Mouse (Mus musculus): Measurements from ENCODE around the gene 1700008O03Rik. TPM values are rescaled to one million over a fixed set of nuclear protein-coding genes. Genes with fewer than 3 reads are reported as not detected.

Gene 1700008O03Rik
- not detected for polyA plus RNA-seq (2017; shearing (Covaris generic))

DNA sequence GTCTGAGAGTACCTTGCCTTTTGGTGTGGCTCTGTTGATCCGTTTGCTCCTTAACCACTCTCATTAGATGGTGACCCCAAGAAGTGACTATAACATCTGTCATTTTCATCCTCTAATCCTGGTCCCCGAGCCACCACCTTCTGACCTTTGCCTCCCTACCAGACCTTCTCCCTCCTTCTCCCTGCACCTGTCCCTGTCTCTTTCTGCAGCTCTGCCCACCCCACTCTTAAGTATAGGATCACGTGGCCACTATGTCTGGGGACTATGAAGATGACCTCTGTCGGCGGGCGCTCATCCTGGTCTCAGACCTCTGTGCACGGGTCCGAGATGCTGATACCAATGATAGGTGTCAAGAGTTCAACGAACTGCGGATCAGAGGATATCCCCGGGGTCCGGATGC lies at the start of gene 1700008O03Rik:
Gene 1700008O03Rik, minus strand, starts transcription at position 101 of the 400 bp plus-strand sequence.
- no peak for ATAC-seq

DNA sequence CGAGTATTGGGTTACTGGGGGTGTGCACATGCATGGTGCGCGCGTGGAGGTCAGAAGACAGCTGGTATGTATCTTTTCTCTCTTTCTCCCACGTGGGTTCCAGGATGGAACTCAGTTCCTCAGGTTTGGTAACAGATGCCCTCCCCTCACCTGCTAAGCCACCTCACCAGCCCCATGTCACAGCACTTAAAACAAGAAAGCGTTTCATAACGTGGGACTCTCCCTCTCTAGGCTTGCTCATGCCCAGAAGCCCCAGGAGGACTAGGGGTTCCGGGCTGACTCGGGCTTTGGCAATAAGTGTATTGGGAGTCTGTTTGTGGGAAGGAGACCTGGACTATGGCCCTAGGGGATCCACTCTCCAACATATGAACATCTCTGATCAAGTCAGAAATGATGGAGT lies 48.5 kb upstream of the 1700008O03Rik start:
- ATAC-seq = no peak

DNA sequence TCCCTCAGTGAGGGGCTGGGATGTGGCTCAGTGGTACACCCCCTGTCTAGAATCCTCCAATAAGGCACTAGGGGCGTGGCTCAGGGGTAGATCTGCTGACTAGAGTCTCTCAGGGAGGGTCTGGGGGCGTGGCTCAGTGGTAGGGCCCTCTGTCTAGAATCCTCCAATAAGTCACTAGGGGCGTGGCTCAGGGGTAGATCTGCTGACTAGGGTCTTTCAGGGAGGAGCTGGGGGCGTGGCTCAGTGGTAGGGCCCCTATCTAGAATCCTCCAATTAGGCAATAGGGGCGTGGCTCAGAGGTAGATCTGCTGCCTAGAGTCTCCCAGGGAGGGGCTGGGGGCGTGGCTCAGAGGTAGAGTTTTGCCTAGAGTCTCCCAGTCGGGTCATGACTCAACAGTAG lies 47.8 kb upstream of the 1700008O03Rik start:
- no peak for ATAC-seq

GRCm38 (mm10) chr7:44432550-44432949 lies 46.9 kb upstream of the 1700008O03Rik start:
- ATAC-seq = no peak

- no peak for ATAC-seq
Measured at GRCm38 (mm10) chr7:44429534-44430488, 44.2 kb upstream of the 1700008O03Rik start.

GRCm38 (mm10) chr7:44428968-44429521 lies 43.4 kb upstream of the 1700008O03Rik start, which contains the start of gene Lrrc4b:
Gene Lrrc4b, plus strand, starts transcription at chr7:44429018.
- ATAC-seq = no peak

DNA sequence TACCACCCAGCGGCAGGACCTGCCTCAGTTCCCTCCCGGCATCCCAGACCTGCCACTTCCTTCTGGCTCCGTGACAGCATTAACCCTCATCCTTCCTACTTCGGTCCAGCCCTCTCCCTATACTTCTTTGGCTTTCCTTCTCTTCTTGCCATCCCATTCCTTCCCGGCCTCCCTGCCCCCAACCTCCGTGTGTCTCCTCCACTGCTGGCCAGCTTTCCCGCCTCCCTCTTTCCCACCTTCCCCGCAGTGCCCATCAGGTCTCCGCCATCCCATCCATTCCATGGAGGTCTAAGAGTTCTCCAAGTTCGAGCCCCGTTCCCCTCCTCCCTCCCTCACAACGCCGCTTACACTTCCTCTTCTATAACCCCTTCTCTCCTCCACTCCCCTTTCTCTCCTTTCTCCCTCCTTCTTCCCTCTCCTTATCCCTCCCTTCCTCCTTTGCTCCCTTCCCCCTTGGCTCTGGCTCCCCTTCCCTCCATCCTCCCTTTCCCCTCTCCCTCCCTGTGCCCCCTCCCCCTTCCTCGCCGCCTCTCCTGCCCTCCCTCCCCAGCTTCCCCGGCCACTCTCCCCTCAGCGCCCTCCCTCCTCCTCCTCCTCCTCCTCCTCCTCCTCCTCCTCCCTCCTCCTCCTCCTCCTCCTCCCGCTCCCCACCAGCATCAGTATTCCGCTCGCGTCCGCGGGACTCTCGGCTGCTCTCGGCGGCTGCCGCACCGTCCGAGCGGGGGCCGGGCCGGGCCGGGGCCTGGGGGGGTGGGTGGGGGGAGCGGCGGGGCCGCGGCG lies 42.7 kb upstream of the 1700008O03Rik start:
- ATAC-seq = no peak

- no peak for ATAC-seq
Measured at GRCm38 (mm10) chr7:44427666-44428065, 42.0 kb upstream of the 1700008O03Rik start.

DNA sequence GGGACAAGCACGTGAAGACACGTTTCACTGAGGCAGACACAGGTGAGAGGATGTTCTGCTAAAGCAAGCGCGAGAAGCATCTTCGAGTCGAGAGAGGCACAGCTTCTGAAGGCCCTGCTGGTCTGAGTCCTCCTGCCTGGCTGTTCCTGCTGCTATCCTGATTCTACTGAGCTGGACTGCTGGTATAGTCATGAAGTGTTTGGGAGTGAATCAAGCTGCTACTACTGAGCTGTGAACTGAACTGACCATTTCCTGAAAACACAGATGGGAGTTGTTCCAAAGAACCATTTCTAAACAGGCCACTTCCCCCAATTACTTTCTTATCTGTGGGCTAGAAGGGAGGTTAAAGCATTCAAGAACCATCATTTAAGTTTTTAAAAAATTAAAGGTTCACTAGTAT lies 27.7 kb upstream of the 1700008O03Rik start:
- no peak for ATAC-seq

DNA sequence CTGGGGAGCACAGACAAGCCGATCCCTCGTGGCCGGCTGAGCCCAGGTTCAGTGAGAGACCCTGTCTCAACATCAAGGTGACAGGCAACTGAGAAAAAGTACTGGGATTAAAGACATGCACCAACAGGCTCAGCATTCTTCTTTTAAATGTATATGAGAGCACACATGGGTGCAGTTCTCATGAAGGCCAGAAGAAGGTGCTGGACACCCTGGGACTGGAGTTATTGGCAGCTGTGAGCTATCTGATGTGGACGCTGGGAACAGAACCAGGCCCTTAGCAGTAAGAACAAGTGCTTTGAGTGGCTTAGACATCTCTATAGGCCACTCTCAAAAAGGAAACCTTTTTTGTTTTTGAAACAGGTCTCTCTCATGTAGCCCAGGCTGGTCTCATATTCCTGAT lies 25.5 kb upstream of the 1700008O03Rik start:
- no peak for ATAC-seq

GRCm38 (mm10) chr7:44406015-44406355 lies 20.4 kb upstream of the 1700008O03Rik start:
- ATAC-seq = no peak

DNA sequence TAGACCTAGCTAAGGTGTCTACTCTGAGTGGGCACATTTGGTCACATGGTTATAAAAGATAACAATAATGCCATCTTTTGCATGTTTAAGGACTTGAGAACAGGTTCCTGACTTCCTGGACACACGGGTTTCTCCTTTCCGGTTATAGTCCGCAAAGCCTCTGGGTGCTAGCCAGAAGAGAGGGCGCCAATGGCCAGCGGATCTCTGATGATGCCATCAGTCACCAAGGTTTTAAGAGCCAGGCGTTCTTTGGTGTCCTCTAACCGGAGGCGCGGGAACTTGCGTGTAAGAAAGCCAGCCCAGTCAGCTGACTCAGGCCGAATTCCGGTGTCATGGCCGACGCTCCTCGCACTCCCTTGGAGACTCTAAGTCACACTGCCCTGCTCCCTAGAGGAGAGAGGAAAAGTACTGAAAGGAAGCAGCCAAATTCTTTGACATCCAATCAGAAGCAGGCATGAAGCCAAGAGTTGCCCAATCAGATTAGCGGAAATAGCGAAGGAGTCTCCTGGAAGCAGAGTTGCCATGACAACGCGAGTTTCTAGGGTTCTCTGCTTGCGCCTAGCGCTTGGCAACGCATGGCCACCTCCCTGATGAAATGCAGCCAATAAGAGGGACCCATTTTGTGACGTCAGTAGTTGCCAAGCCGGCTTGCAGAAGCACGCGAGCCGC lies 19.9 kb upstream of the 1700008O03Rik start:
- peak; percentile 93 for ATAC-seq

DNA sequence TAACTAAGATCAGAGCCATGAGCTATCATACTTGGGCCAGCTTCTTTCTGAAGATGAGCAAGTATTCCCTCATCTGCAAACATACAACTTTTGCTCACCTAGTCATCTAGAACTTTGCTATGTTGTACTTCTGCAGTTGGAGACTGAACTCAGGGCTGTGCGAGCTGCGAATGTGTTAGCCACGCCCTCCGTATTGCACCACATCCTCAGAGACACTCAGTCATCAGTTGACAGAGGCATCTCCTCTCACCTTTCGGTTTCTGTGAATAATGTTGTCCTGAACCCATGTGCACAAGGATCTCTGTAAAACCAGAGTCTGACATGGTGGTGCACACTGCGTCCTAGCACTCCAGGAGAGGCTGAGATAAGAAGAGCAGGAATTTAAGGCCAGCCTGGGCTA lies 16.1 kb upstream of the 1700008O03Rik start:
- ATAC-seq = peak; percentile 55

DNA sequence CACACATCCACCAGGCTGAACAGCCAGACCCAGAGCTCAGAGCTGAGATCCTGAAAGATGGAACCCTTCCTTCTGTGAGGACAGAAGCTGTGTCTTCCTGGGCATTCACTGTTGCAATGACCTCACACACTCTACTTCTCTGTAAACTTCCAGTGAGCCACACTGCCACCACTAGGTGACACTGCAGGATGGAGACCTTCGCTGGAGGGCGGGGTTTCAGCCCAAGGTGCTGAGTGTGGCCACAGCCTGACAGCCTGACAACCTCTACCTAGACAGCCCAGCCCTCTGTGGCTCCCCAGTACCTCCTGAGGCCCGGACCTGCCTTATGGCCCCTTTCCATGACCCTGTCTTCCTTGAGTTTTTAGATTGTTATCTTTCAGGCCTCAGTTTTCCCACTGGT lies 12.9 kb upstream of the 1700008O03Rik start:
- peak; percentile 83 for ATAC-seq

- no peak for ATAC-seq
Measured at GRCm38 (mm10) chr7:44393284-44393683, 7.7 kb upstream of the 1700008O03Rik start.

DNA sequence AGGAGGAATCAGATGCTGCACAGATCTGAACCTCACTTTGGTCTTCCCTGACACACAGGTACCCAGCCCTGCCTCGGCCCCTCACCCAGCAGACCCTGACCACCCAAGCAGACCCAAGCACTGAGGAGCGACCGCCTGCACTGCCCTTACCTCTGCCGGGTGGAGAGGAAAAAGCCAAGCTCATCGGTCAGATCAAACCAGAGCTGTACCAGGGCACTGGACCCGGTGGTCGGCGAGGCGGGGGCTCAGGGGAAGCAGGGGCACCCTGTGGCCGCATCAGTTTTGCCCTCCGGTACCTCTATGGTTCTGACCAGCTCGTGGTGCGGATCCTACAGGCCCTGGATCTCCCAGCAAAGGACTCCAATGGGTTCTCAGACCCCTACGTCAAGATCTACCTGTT lies 6.7 kb upstream of the 1700008O03Rik start:
- no peak for ATAC-seq

DNA sequence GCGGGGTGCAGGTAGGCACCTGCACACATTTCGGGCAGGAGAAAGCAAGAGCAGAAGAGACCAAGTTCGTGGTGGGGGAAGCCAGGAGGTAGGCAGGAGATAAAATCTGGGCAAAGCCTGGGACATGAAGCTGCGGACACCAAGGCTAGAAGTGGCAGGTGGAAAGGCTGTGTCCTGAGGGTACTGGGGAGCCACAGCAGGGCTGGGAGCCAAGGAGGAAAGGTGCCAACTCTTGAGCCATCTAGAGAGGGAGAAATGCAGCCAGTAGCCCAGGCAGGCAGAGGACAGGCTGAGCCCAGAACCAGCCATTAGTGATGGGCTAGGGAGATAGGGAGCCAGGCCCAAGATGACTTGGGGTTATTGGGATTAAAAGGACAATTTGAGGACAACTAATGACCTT lies 6.2 kb upstream of the 1700008O03Rik start:
- ATAC-seq = no peak

DNA sequence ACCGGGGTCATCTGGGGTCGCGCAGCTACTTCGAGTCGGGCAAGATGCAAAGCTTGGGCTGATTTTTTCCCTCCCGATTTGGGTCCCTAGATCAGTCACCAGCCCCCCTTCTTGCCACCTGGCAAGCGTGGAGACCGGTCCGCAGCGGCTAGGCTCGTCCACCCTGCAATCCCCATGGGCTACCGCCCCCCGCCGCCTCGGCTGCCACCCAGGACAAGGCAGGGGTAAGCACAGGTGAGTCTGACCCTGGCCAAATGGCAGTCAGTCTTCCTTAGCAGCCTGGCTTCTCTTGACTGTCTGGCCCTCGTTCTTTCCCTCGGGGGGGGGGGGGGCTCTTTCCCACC lies 932 bp downstream of the 1700008O03Rik start:
- no peak for ATAC-seq

DNA sequence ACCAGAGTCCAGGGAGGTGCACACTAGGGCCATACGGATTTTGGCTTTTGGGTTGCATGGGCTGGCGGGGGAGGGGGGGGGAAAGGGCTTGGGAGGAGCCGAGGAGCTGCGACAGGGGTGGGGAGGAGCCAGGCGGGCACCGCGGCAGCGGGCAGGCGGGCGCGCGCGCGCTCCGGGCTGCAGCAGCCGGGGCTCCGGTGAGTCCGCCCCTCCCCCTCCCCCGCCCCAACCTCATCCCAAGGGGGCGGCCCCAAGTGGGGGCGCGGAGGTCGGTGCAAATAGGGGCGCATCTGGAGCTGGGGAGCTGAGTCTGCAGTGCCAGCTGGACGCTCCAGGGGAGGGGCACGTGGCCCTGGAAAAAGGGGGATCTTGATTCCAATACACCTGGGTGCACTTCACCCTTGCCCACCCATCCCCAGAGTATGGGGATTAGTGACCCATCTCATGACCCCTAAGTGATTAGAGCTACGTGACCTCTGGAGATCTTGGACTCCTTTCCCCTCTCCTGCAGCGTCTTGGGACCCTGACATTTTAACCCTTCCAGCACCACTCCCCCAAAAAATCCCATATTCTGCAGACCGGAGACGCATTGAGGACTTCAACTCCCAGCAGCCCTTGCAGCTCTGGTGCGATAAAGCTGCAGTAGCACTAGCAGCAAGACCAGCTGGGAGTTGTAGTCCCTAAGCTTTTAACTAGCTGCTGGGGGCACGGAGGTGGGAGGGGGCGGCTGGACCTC lies 1.5 kb downstream of the 1700008O03Rik start, which contains the start of gene Syt3:
Gene Syt3, plus strand, starts transcription at position 123 of the 736 bp plus-strand sequence.
- peak; percentile 90 for ATAC-seq

DNA sequence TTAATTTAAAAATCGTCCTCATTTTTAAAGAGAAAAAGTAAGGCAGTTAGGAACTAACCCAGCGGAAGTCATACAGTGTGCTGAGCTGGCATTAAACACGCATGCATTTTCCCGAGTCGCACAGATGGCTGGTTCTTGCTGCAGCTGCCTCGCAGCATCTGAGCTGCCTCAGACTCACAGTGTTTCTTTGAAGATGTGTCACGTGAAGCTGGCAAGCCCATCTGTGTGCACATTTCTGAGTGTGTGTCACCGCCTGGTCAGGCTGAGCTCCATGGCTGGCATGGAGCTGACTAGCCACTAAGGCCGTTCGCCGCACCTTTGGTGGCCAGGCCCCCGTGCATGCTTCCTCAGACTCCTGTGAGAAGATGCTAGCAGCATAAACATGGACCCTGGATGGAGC lies 3.1 kb downstream of the 1700008O03Rik start:
- no peak for ATAC-seq

- ATAC-seq = no peak
Measured at GRCm38 (mm10) chr7:44378290-44378689, 7.3 kb downstream of the 1700008O03Rik start.

DNA sequence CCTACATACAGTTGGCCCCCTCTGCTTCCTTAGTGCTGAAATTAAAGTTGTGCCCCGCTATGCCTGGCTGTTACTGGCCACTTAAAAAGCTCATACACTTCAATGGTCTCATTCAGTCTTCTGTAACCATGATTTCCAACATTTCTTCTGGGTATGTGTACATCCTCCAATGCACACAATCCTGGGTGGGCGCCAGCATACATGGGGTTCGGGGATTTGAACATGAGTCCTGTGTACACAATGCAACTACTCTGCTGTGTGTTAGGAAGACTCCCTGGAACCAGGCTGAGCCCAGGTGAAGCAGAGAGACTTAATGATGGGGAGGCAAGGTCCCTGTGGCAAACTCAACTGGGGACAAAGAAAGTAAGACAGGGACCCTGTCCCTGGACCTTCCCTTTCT lies 9.8 kb downstream of the 1700008O03Rik start:
- no peak for ATAC-seq
